Mouse (Mus musculus) embryo, embryonic 10.5 days (tissue): Measurements from ENCODE around the gene Lpin1.

Experiments
- DNase-seq: peaks from one replicate; pipeline ENCODE4 v3.0.0-alpha.2; 2015; ENCODE audit warnings: low spot score

The Lpin1 gene

GRCm38 (mm10) chr12:16618512-16619274, 7.9 kb upstream of the Lpin1 start:
- peak; percentile 78 for DNase-seq

GRCm38 (mm10) chr12:16615738-16616137, 5.0 kb upstream of the Lpin1 start:
- DNase-seq, result no peak

- DNase-seq, result no peak
These were observed 3.8 kb upstream of the Lpin1 start for GRCm38 (mm10) chr12:16614556-16614955.

- DNase-seq, result no peak
These were observed 5.1 kb downstream of the Lpin1 start for GRCm38 (mm10) chr12:16605624-16606023.

GRCm38 (mm10) chr12:16602271-16602670, 8.5 kb downstream of the Lpin1 start:
- no peak for DNase-seq

GRCm38 (mm10) chr12:16600374-16600773, 10.4 kb downstream of the Lpin1 start:
- no peak for DNase-seq

GRCm38 (mm10) chr12:16599359-16599758, 11.4 kb downstream of the Lpin1 start:
- no peak for DNase-seq

GRCm38 (mm10) chr12:16593761-16594160, 17.0 kb downstream of the Lpin1 start:
- no peak for DNase-seq

GRCm38 (mm10) chr12:16593014-16593413, 17.8 kb downstream of the Lpin1 start:
- no peak for DNase-seq

GRCm38 (mm10) chr12:16592451-16592850, 18.3 kb downstream of the Lpin1 start:
- no peak for DNase-seq

- peak; percentile 93 for DNase-seq
These were observed 19.1 kb downstream of the Lpin1 start for GRCm38 (mm10) chr12:16591453-16592200.

- no peak for DNase-seq
These were observed 20.8 kb downstream of the Lpin1 start for GRCm38 (mm10) chr12:16589966-16590365.

- peak; percentile 94 for DNase-seq
These were observed 21.4 kb downstream of the Lpin1 start for GRCm38 (mm10) chr12:16589204-16589949.

GRCm38 (mm10) chr12:16588396-16589042, 22.2 kb downstream of the Lpin1 start:
- DNase-seq, result no peak

GRCm38 (mm10) chr12:16587767-16588166, 23.0 kb downstream of the Lpin1 start:
- DNase-seq, result no peak

- no peak for DNase-seq
These were observed 23.7 kb downstream of the Lpin1 start for GRCm38 (mm10) chr12:16587111-16587510.

- DNase-seq, result no peak
These were observed 25.8 kb downstream of the Lpin1 start for GRCm38 (mm10) chr12:16584964-16585363.

GRCm38 (mm10) chr12:16584035-16584682, 26.6 kb downstream of the Lpin1 start:
- DNase-seq, result no peak

GRCm38 (mm10) chr12:16583313-16583712, 27.5 kb downstream of the Lpin1 start:
- DNase-seq, result no peak

- no peak for DNase-seq
These were observed 30.5 kb downstream of the Lpin1 start for GRCm38 (mm10) chr12:16580306-16580705.

GRCm38 (mm10) chr12:16577665-16578233, 33.0 kb downstream of the Lpin1 start:
- DNase-seq, result no peak
